In the genomic region with DNA sequence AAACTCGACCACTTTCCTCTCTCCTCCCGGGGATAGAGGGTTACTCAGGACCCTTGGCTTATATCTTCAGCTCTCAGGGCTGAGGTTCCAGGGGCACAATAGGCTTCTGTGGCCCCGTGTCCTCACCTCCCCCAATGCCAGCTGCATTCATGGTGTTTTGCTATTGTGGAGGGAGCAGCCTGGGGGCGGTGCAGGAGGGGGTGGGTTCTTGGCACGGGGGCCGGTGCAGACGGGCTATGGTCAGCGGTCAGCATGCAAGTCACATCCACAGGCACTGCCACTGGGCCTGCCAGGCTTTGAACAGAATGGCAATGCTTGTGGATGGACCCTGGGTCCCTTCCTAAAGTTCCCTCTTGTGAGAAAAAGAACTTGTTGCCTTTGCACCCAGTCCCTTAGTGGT, we compare ENCODE assay signal across 8 mouse cellular contexts. TPM values are rescaled to one million over a fixed set of nuclear protein-coding genes. Genes with fewer than 3 reads are reported as not detected.
DNase-seq lines count a peak whose midpoint lies in the region; ATAC-seq and TF ChIP-seq lines count a peak whose summit lies in the region.

No protein-coding gene starts in this region.

- H3K4me1 ChIP-seq in heart, adult 2 months (ENCODE audit: control insufficient read depth, insufficient read depth, low read length): peaks cover 18% of the 10 kb centered on the region
- peaks cover 9% of the 10 kb centered on the region for H3K4me1 ChIP-seq in neural tube, embryonic 14.5 days (ENCODE audit: control insufficient read depth, insufficient read depth, low read length)

- no peak for DNase-seq in heart, adult 2 months
- no peak for DNase-seq in heart, postnatal 36 days
- DNase-seq in brain, embryonic 18.5 days (ENCODE audit: low read depth, low spot score): peak; percentile 39
- DNase-seq in frontal cortex, postnatal 10 days (ENCODE audit: low spot score in 2 of 2): peak; percentile 68 to 74
- DNase-seq in left cerebral cortex, adult 8-10 months (ENCODE audit: low spot score in 2 of 2): peak; percentile 28 to 75
- no peak for DNase-seq in adrenal gland, adult (ENCODE audit: inconsistent age in 2 of 2, low spot score in 1 of 2)

- 33% methylated on average over 8 of the region's 8 CpGs for WGBS in heart, adult 2 months
- WGBS in neural tube, embryonic 14.5 days: 15% methylated on average over 8 of the region's 8 CpGs

- intact Hi-C loops in heart, adult 2 months (cut with DNase I): loop anchor here (5.0 kb wide), 2 partner anchors 36 to 39 kb away; no protein-coding TSS in a partner anchor
- intact Hi-C loops in heart, postnatal 36 days (cut with DNase I): loop anchor here (2.0 kb wide), 1 partner anchor 57 kb away; no protein-coding TSS in a partner anchor

- peaks cover 8% of the 10 kb centered on the region; the same call in 1 of the 2 replicates for H3K79me2 ChIP-seq in heart, adult 2 months (replicated peaks; ENCODE audit: control insufficient read depth, insufficient read depth, low read length)

- peak overlapping the region; percentile 40; the same call in 1 of the 2 replicates for H3K9ac ChIP-seq in heart, adult 2 months (ENCODE audit: low read depth, low read length)
- no peak overlapping the region for H3K9ac ChIP-seq in neural tube, embryonic 14.5 days (replicated peaks; ENCODE audit: low read depth, low read length)

- H3K27me3 ChIP-seq in heart, adult 2 months (ENCODE audit: control insufficient read depth, insufficient read depth, low read length): no peaks in the 10 kb centered on the region
- H3K27me3 ChIP-seq in neural tube, embryonic 14.5 days (ENCODE audit: control insufficient read depth, insufficient read depth, low read length): peaks cover 3% of the 10 kb centered on the region; the same call in 1 of the 2 replicates

- H3K9me3 ChIP-seq in neural tube, embryonic 14.5 days (ENCODE audit: control insufficient read depth, low read length): no peaks in the 10 kb centered on the region

- TF ChIP-seq EP300 in heart, adult 2 months (IDR thresholded peaks at IDR 0.05; ENCODE audit: insufficient read depth, low read depth, low read length): no peak

- no peak for TF ChIP-seq CTCF in heart, adult 2 months (IDR thresholded peaks at IDR 0.05)

- no peak overlapping the region for H3K4me3 ChIP-seq in heart, adult 2 months
- no peak overlapping the region; the same call in 1 of the 2 replicates for H3K4me3 ChIP-seq in neural tube, embryonic 14.5 days (ENCODE audit: low read depth, low read length)

- peak; percentile 76 for ATAC-seq in neural tube, embryonic 14.5 days (ENCODE audit: low read depth)
- no peak for ATAC-seq in monocyte, adult 5-6 weeks (replicated peaks; ENCODE audit: insufficient number of reproducible peaks, low FRiP score, low TSS enrichment, poor library complexity, severe bottlenecking)

- no peak overlapping the region; the same call in 1 of the 2 replicates for H3K27ac ChIP-seq in heart, adult 2 months
- peak overlapping the region; percentile 76 for H3K27ac ChIP-seq in neural tube, embryonic 14.5 days (ENCODE audit: low read depth, low read length)

- no peaks in the 10 kb centered on the region; the same call in 1 of the 2 replicates for H3K36me3 ChIP-seq in heart, adult 2 months (ENCODE audit: control insufficient read depth, insufficient read depth, low read length)
- no peaks in the 10 kb centered on the region for H3K36me3 ChIP-seq in neural tube, embryonic 14.5 days (ENCODE audit: control insufficient read depth, insufficient read depth, low read length)

- TF ChIP-seq POLR2A in heart, adult 2 months (IDR thresholded peaks at IDR 0.05; ENCODE audit: insufficient read depth, low read depth, low read length): no peak

- peak overlapping the region; percentile 99 for H3K4me2 ChIP-seq in neural tube, embryonic 14.5 days (ENCODE audit: low read depth, low read length)

RNA-seq across cellular contexts. Expression of a gene that starts 2.9 kb away (rescaled TPM):
- 10 to 100 TPM; 33.5 TPM for total RNA-seq in heart, adult 2 months (2021)
- polyA plus RNA-seq in heart, adult 2 months (2012; rRNA removed): 27.3 and 39.4 TPM in 2 replicates
- total RNA-seq in heart, postnatal 36 days (2021): 10 to 100 TPM; 35.0 to 39.0 TPM
- total RNA-seq in left cerebral cortex, adult 8-10 months (2022): 10 to 100 TPM; 51.5 to 58.0 (median 54.4) TPM
- 11.0 and 17.5 TPM in 2 replicates for polyA plus RNA-seq in neural tube, embryonic 14.5 days (2014; fragmentation: Nextera tagmentation; extraction: Ambion mirVana)
- 10.5 to 11.8 TPM (median 10.9 TPM) in 3 replicates for total RNA-seq in monocyte, adult 5-6 weeks (2017)

Comparison
In these comparisons a context has a peak if more than half of its experiments do, and no peak if none do; other contexts are left out.
1. DNase-seq: peak in brain, embryonic 18.5 days (single experiment), frontal cortex, postnatal 10 days (2 of 2) and left cerebral cortex, adult 8-10 months (2 of 2); none in heart, adult 2 months (0 of 2), heart, postnatal 36 days (0 of 2) and adrenal gland, adult (0 of 2).